Mouse (Mus musculus) liver, adult 2 months (tissue): ENCODE data around the gene Prune1.

Experiments used
- CTCF ChIP-seq: fragments of 200-500 bp; IDR thresholded peaks from 2 replicates; pipeline ENCODE4 v1.5.1; 2011; ENCODE audit warnings: low read depth, low read length, control low read depth
- POLR2A ChIP-seq: fragments of 200-500 bp; IDR thresholded peaks from 2 replicates; pipeline ENCODE4 v1.6.1; 2011; ENCODE audit warnings: low read length, control low read depth; ENCODE audit not compliant: insufficient read depth; ENCODE audit errors: extremely low read depth

- TF ChIP-seq POLR2A (no peak), CTCF (no peak)
Measured at GRCm38 (mm10) chr3:95319110-95319509, 37.2 kb upstream of the Prune1 start.
